Mouse (Mus musculus) c-Kit-negative CD71-positive TER-119-positive erythroid progenitor cells, embryonic 14.5 days (primary cell): ENCODE measurements around the gene Neb.

ENCODE experiments used
- DNase-seq: peaks from one replicate; pipeline ENCODE4 v3.0.0-alpha.2; 2013; ENCODE audit warnings: low read depth, low spot score

The Neb gene

DNA sequence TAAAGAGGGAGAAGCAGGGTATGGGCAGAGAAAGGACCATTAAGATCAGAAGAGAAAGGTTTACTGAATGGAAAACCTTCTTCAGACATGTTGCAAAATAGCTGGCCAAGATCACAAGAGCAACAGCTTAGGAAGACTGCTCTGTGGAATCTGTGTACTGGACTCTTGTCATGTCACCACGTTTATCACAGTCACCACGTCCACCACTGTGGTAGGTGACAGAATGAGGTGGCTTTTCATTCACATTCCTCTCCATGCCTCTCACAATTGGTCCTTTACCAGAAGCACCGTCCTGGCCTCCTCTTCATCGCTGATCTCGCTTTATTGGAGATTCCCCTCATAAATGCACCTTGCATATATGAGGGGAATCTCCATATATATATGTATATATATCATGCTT, 71.6 kb downstream of the Neb start:
- DNase-seq = no peak

DNA sequence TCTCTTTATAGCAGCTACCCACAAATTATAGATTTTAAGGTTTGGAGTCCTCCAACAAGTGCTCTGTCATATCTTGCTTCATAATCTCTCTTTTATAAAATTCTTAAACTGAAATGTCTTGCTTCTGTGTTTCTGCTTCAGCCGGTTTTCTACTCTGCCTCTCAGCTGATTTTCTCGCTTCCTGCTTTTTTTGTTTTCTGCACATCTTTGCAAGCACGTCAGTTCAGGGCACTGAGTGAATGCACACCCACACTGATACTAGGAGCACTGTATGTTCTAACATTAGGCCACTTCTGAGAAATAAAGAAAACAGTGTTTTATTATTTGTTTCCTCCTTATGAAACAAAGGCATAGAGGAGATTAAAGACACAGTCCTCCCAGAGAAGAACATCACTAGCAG, 73.7 kb downstream of the Neb start:
- no peak for DNase-seq

- no peak for DNase-seq
Observed at GRCm38 (mm10) chr2:52303405-52303804, 74.9 kb downstream of the Neb start.

DNA sequence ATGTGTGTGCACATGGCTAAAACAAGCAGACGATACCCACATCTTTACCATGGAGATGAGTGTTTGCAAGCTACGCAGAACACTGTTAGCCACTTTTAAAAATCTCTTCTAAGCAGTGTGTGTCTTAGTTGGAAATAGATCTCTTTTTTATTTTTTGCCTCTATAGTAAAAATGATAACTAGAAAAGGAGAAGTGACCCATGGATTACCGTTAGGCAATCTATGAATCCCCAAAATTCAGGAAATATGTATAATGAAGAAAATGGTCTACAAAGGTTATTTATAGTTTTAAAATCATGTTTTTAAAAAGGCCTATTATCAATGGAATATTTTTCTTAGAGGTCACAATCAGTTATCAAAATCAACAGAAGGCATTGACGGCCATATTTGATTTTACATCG, 80.3 kb downstream of the Neb start:
- no peak for DNase-seq

GRCm38 (mm10) chr2:52296779-52297178, 81.5 kb downstream of the Neb start:
- DNase-seq = no peak

DNA sequence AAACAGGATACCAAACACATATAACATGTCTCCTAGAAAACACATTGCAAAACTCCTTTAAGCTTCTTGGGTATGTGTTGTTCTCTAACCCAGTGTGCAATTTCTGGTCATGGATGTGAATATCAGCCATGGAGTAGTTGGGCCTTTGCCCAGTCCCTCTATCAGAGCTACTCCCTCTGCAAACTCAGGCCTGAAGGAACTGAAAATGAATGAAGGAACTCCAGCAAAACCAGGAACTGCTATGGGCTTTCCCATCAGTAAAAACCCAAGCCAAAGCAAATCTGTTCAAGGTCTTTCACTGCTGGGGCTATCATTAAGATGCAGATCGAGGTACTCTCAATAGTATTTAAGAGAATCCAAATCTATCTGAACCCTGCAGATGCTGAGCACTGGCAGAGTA, 90.8 kb downstream of the Neb start:
- DNase-seq = no peak

- DNase-seq = no peak
Observed at GRCm38 (mm10) chr2:52286421-52286820, 91.9 kb downstream of the Neb start.

- DNase-seq = no peak
Observed at GRCm38 (mm10) chr2:52272146-52272545, 106.1 kb downstream of the Neb start.

GRCm38 (mm10) chr2:52270911-52271310, 107.4 kb downstream of the Neb start:
- DNase-seq = no peak

GRCm38 (mm10) chr2:52262149-52262548, 116.1 kb downstream of the Neb start:
- no peak for DNase-seq

DNA sequence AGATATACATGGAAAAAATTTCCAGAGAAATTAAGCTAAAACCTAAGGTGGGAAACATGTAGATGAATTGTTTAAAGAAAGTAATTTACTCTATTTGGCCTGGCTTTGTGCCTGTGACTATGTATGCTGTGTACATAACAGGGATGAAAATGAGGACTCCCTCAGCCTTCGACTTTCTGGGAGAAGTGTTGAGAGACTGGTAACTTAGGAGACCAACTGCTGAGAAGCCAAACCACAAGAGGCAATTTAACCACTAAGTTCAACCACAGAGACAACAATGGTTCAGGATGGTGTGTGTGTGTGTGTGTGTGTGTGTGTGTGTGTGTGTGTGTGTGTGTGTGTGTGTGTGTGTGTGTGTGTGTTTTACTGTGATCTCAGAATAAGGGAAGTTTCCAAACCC, 126.2 kb downstream of the Neb start:
- no peak for DNase-seq

DNA sequence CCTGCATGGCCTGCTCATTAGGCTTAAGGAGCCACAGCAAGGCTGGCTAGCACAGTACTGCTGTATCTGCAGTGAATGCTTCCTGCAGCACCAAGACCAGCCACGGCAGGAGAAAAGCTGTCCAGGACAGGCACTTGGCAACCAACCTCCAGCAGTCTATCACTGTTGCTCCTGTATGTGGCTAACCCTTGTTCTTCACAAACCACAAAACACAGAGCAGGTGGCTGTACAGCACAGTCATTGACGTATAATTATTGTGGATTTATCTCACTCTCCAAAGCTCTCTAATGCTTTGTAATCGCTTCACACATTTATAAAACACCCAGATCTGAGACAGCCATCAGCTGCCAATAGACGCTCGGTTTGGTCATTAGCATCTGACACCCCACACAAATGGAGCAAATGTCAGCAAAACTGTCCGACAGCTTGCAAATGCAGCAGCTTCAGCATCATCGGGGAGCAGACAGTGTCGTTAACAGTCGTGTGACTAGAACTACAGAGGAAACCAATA, 129.9 kb downstream of the Neb start:
- no peak for DNase-seq

- DNase-seq = no peak
Observed at GRCm38 (mm10) chr2:52245091-52245490, 133.2 kb downstream of the Neb start.

GRCm38 (mm10) chr2:52242691-52243090, 135.6 kb downstream of the Neb start:
- no peak for DNase-seq

DNA sequence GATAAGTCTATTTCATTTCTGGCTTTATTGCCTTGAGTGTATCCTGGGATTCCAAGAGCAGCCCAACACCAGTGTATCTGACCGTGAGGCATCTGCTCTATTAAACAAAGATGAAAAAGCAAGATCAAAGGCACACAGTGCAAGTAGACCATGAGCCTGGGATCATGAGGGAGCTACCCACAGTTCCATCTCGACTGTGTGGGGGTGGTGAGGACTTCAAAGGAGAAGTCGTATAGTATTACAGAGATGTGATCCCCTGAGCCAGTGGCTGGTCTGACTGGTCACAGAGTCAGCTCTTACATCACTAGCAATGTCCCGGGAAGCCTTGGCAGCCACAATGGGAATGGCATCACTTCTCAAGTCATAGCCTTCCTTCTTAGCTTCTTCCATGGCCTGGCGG, 140.4 kb downstream of the Neb start:
- DNase-seq = no peak

GRCm38 (mm10) chr2:52227584-52227983, 150.7 kb downstream of the Neb start:
- DNase-seq = no peak

- no peak for DNase-seq
Observed at GRCm38 (mm10) chr2:52224366-52224765, 153.9 kb downstream of the Neb start.

GRCm38 (mm10) chr2:52220074-52220473, 158.2 kb downstream of the Neb start:
- DNase-seq = no peak

DNA sequence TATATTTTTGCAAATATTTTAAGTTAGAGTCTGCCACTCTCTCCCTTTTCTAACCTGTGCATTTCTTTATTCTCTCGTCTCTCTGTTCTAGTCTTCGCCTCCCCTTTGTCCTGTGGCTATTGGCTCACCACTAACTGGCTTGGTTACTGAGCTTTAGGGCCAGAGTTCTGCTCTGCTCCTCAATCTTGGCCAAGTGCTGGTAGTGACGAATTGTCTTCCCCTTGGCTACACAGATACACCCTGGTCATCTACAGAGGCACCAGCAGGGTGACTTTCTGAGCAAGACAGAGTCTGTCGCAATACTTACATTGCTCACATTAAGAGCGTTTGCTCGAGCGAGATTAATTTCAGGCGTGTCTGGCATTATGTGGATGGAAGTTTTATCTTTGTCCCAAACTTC, 162.3 kb downstream of the Neb start:
- DNase-seq = no peak

DNA sequence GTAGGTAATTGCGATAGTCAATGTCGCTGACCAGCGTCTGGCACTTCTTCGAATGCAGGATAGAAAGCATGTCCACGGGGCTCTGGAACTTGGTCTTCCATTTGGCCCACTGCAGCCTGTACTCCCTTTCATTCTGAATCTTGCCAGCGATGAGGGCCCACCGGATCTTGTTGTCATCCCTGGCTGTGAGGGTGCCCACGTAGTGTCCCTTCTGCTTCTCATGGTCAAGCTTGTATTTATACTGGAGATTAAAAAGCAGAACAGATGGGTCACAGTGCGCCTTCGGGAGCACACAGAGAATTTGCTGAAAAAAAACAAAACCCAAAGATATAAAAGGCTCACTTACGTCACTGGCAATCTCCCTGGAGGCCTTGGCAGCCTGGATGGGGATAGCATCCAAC, 165.7 kb downstream of the Neb start:
- DNase-seq = no peak

GRCm38 (mm10) chr2:52211358-52211899, 166.8 kb downstream of the Neb start:
- no peak for DNase-seq

DNA sequence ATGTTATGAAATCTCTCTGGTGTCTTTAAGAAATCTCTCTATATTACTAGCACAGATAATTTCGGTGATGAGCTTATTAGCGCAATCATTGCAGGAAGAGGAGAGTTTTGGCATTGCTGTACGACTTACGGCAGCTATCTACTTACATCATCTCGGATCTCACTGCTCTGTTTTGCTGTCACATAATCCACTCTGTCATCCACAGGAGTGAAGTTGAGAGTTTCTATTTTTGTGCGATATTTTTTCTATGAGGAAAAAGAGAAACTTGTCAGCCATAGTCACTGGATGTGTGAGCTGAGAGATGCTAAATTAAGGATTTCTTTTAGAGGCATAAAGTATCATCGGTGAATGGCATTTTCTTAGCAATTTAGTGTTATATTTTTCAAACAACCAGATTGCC, 167.6 kb downstream of the Neb start:
- DNase-seq = no peak

- DNase-seq = no peak
Observed at GRCm38 (mm10) chr2:52204992-52205391, 173.3 kb downstream of the Neb start.

GRCm38 (mm10) chr2:52193629-52194028, 184.6 kb downstream of the Neb start:
- DNase-seq = no peak
